Mouse (Mus musculus) thymus, adult 18-20 months (tissue): Measurements from ENCODE around the gene Slain2.

Source experiments
- DNase-seq, 2 experiments: peaks; one replicate each; pipeline ENCODE4 v3.0.0; 2022; ENCODE audit warnings: mixed read lengths in 2 of 2

Gene Slain2

GRCm38 (mm10) chr5:72913648-72914557, at the start of gene Slain2:
Gene Slain2, plus strand, starts transcription at chr5:72914304.
- DNase-seq = peak; percentile 94 to 95

GRCm38 (mm10) chr5:72864654-72865178, 49.4 kb upstream of the Slain2 start:
- no peak for DNase-seq

- DNase-seq = no peak
Observed at GRCm38 (mm10) chr5:72866260-72866905, 47.7 kb upstream of the Slain2 start.

GRCm38 (mm10) chr5:72867036-72867672, 47.0 kb upstream of the Slain2 start:
- no peak for DNase-seq

- peak; percentile 81 to 82 for DNase-seq
Observed at GRCm38 (mm10) chr5:72868091-72868875, 45.8 kb upstream of the Slain2 start, which contains the start of gene Tec. Gene Tec, minus strand, starts transcription at chr5:72868483.

GRCm38 (mm10) chr5:72869779-72870608, 44.1 kb upstream of the Slain2 start:
- no peak for DNase-seq

GRCm38 (mm10) chr5:72871114-72871513, 43.0 kb upstream of the Slain2 start:
- DNase-seq = no peak

- no peak for DNase-seq
Observed at GRCm38 (mm10) chr5:72879736-72880135, 34.4 kb upstream of the Slain2 start.

- no peak for DNase-seq
Observed at GRCm38 (mm10) chr5:72881748-72882411, 32.2 kb upstream of the Slain2 start.

GRCm38 (mm10) chr5:72882412-72882765, 31.7 kb upstream of the Slain2 start:
- DNase-seq = no peak

GRCm38 (mm10) chr5:72883706-72884105, 30.4 kb upstream of the Slain2 start:
- no peak for DNase-seq

GRCm38 (mm10) chr5:72886458-72887222, 27.5 kb upstream of the Slain2 start:
- no peak for DNase-seq

GRCm38 (mm10) chr5:72888260-72888659, 25.8 kb upstream of the Slain2 start:
- no peak for DNase-seq

- DNase-seq = peak; percentile 14 to 19
Observed at GRCm38 (mm10) chr5:72891534-72891933, 22.6 kb upstream of the Slain2 start.

GRCm38 (mm10) chr5:72893987-72894386, 20.1 kb upstream of the Slain2 start:
- no peak for DNase-seq

- DNase-seq = no peak
Observed at GRCm38 (mm10) chr5:72895261-72895660, 18.8 kb upstream of the Slain2 start.

- no peak for DNase-seq
Observed at GRCm38 (mm10) chr5:72896478-72897279, 17.4 kb upstream of the Slain2 start.

- DNase-seq = no peak
Observed at GRCm38 (mm10) chr5:72897998-72898397, 16.1 kb upstream of the Slain2 start.

- DNase-seq = no peak
Observed at GRCm38 (mm10) chr5:72899255-72899654, 14.8 kb upstream of the Slain2 start.
